Mouse (Mus musculus) CH12.LX (cell line): ENCODE data around the gene Podn. TPM values are rescaled to one million over a fixed set of nuclear protein-coding genes. Genes with fewer than 3 reads are reported as not detected.

Experiments used
- DNase-seq: peaks from one replicate; pipeline ENCODE4 v3.0.0-alpha.2; 2013; ENCODE audit errors: extremely low read depth
- H3K27ac ChIP-seq: 2 replicates; pipeline ENCODE4 v1.5.1; 2012; ENCODE audit warnings: low read depth, mild to moderate bottlenecking, control low read depth, moderate library complexity; ENCODE audit not compliant: insufficient read depth
- H3K27me3 ChIP-seq: replicated peaks from 2 replicates; pipeline ENCODE3; 2012; ENCODE audit warnings: inconsistent platforms
- H3K36me3 ChIP-seq, 2 experiments: replicated peaks in 1 of 2; 2 replicates each; pipeline versions ENCODE3 to v1.6.1; 2012; ENCODE audit warnings: inconsistent platforms in 1 of 2, low read length in 1 of 2, mild to moderate bottlenecking in 1 of 2, mixed read lengths in 1 of 2, moderate library complexity in 1 of 2; ENCODE audit not compliant: control insufficient read depth in 1 of 2, insufficient read depth in 1 of 2
- H3K4me1 ChIP-seq, 2 experiments: 2 replicates each; pipeline ENCODE4 v1.6.1; 2012; ENCODE audit warnings: inconsistent platforms in 1 of 2, moderate library complexity in 1 of 2; ENCODE audit not compliant: insufficient read depth in 2 of 2, control insufficient read depth in 1 of 2
- H3K4me2 ChIP-seq: 2 replicates; pipeline ENCODE4 v1.6.1; 2012; ENCODE audit warnings: low read depth, mild to moderate bottlenecking, control low read depth; ENCODE audit not compliant: poor library complexity, insufficient read depth, severe bottlenecking
- H3K4me3 ChIP-seq, 3 experiments: fragments of 150-350 bp in 1 of 3; sonication (generic) in 1 of 3; replicated peaks in 1 of 3; 2 replicates each; pipeline versions ENCODE3 to v1.5.1; 2011 to 2012; ENCODE audit warnings: low read depth in 2 of 3, low read length in 2 of 3, mild to moderate bottlenecking in 2 of 3, moderate library complexity in 2 of 3, control low read depth in 1 of 3, improper control_type of control experiment in 1 of 3, inconsistent platforms in 1 of 3, mixed read lengths in 1 of 3; ENCODE audit not compliant: poor library complexity in 1 of 3
- H3K79me2 ChIP-seq: replicated peaks from 2 replicates; pipeline ENCODE4 v1.6.1; 2012; ENCODE audit warnings: mild to moderate bottlenecking, moderate library complexity; ENCODE audit not compliant: control insufficient read depth, poor library complexity, insufficient read depth, severe bottlenecking; ENCODE audit errors: extremely low read depth
- H3K9ac ChIP-seq: 2 replicates; pipeline ENCODE4 v1.6.1; 2012; ENCODE audit warnings: low read depth, mild to moderate bottlenecking, control low read depth, moderate library complexity; ENCODE audit not compliant: insufficient read depth
- H3K9me3 ChIP-seq: replicated peaks from 2 replicates; pipeline ENCODE3; 2012; ENCODE audit warnings: low read length, inconsistent platforms, mixed read lengths
- ELF1 ChIP-seq: IDR thresholded peaks from 2 replicates; pipeline ENCODE4 v1.6.1; 2014; ENCODE audit warnings: low read depth, mild to moderate bottlenecking, inconsistent platforms, low read length, improper control_type of control experiment
- EP300 ChIP-seq: IDR thresholded peaks from 2 replicates; pipeline ENCODE4 v1.6.1; 2011; ENCODE audit warnings: low read length, improper control_type of control experiment
- GABPA ChIP-seq: IDR thresholded peaks from 2 replicates; pipeline ENCODE4 v1.6.1; 2012; ENCODE audit warnings: low read depth, low read length, improper control_type of control experiment, inconsistent platforms; ENCODE audit not compliant: insufficient replicate concordance
- MEF2A ChIP-seq: IDR thresholded peaks from 2 replicates; pipeline ENCODE4 v1.6.1; 2014; ENCODE audit warnings: low read depth, mild to moderate bottlenecking, inconsistent platforms, low read length, improper control_type of control experiment, borderline replicate concordance
- MXI1 ChIP-seq: IDR thresholded peaks from 2 replicates; pipeline ENCODE4 v1.6.1; 2011; ENCODE audit warnings: mild to moderate bottlenecking, low read depth, low read length, improper control_type of control experiment
- PAX5 ChIP-seq: IDR thresholded peaks from 2 replicates; pipeline ENCODE4 v1.6.1; 2012; ENCODE audit warnings: low read length, inconsistent platforms, mixed read lengths
- POLR2A ChIP-seq: IDR thresholded peaks from 2 replicates; pipeline ENCODE4 v1.6.1; 2011; ENCODE audit warnings: low read depth, mild to moderate bottlenecking, improper control_type of control experiment, low read length
- POLR2AphosphoS2 ChIP-seq: IDR thresholded peaks from 2 replicates; pipeline ENCODE4 v1.6.1; 2011; ENCODE audit warnings: low read depth, low read length, improper control_type of control experiment
- SMC3 ChIP-seq: IDR thresholded peaks from 2 replicates; pipeline ENCODE4 v1.6.1; 2011; ENCODE audit warnings: low read depth, low read length, improper control_type of control experiment
- UBTF ChIP-seq: IDR thresholded peaks from 2 replicates; pipeline ENCODE4 v1.6.1; 2012; ENCODE audit warnings: low read depth, mild to moderate bottlenecking, inconsistent platforms, low read length, improper control_type of control experiment, moderate library complexity
- USF2 ChIP-seq: conservative IDR thresholded peaks from 2 replicates; pipeline ENCODE4 v1.6.1; 2011; ENCODE audit warnings: low read depth, low read length, improper control_type of control experiment
- ZMIZ1 ChIP-seq: IDR thresholded peaks from 2 replicates; pipeline ENCODE4 v1.6.1; 2012; ENCODE audit warnings: low read depth, mild to moderate bottlenecking, inconsistent platforms, low read length, improper control_type of control experiment
- dilution Hi-C: fragments of 300-500 bp; cut with MboI; formaldehyde crosslinking; loops from 2 replicates; pipeline ENCODE4 v1.14.3; 2020; ENCODE audit warnings: low sequenced_read_pairs; ENCODE audit not compliant: extremely low pct_unique_long_range_greater_than_20kb, extremely low pct_ligation_motif_present
- in situ Hi-C: fragments of 300-500 bp; cut with MboI; formaldehyde crosslinking; loops from 3 replicates; pipeline ENCODE4 v1.14.3; 2019; ENCODE audit warnings: low sequenced_read_pairs, low pct_ligation_motif_present, low pct_unique_long_range_greater_than_20kb, mixed read lengths
- polyA plus RNA-seq: library from polyadenylated mRNA; unstranded; fragments of >175 nt; gene quantifications from 2 replicates; pipeline ENCODE4 v1.2.1, GENCODE M21; 2012; ENCODE audit warnings: low read depth; ENCODE audit not compliant: insufficient read length
- total RNA-seq, 2 experiments: library from RNA; depleted of rRNA; stranded (reverse); fragments of 300-350 nt in 1 of 2; fragments of >200 nt in 1 of 2; gene quantifications; 2 replicates each; pipeline ENCODE4 v1.2.3; 2012 to 2014

Gene Podn
- total and polyA plus RNA-seq, 3 experiments: 0.04 TPM; not detected in 2

- Histone ChIP-seq H3K4me1 (peaks cover 0 to 8% of the 10 kb centered on the region in 2 experiments; a peak in 2 of 4 replicates), H3K27ac (no peak overlapping the region), H3K36me3 (no peaks in the 10 kb centered on the region), H3K4me2 (no peak overlapping the region), H3K9me3 (no peaks in the 10 kb centered on the region), H3K79me2 (no peaks in the 10 kb centered on the region), H3K4me3 (no peak overlapping the region), H3K27me3 (peaks cover 48% of the 10 kb centered on the region), H3K9ac (no peak overlapping the region)
- dilution Hi-C loops (no loop called here), in situ Hi-C loops (no loop called here)
- no peak for DNase-seq
- TF ChIP-seq MXI1: no peak
Observed at GRCm38 (mm10) chr4:107979530-107979929, 116.7 kb downstream of the Podn start.

GRCm38 (mm10) chr4:107977593-107977992 is 118.7 kb downstream of the Podn start:
- Histone ChIP-seq H3K4me1 (peaks cover 0 to 8% of the 10 kb centered on the region in 2 experiments; a peak in 2 of 4 replicates), H3K9me3 (no peaks in the 10 kb centered on the region), H3K79me2 (no peaks in the 10 kb centered on the region), H3K4me3 (no peak overlapping the region), H3K27me3 (peaks cover 49% of the 10 kb centered on the region), H3K36me3 (no peaks in the 10 kb centered on the region), H3K9ac (no peak overlapping the region), H3K4me2 (no peak overlapping the region), H3K27ac (no peak overlapping the region)
- no peak for DNase-seq
- TF ChIP-seq EP300 (no peak), MEF2A (no peak), POLR2AphosphoS2 (no peak), POLR2A (no peak), ELF1 (no peak), ZMIZ1 (no peak), UBTF (no peak), PAX5 (no peak), GABPA (no peak)
- dilution Hi-C loops (no loop called here), in situ Hi-C loops (no loop called here)

DNA sequence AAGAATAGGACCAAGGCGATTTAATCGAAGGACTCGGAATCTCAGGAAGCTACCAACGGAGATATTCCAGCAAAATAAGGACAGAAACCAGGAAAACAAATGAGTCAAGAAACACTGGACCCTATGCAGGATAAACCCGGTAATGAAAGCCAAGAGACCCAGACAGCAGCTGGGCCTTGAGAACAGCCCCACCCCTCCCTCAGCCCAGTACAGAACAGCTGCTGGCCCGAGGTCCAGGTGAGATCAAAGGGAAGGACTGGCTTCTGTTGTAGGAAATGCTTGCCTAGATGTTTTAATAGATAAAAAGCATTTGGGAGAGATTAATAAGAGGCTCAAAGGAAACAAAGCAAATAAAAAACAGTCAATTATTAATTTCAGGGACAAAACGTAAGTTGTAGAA is 121.2 kb downstream of the Podn start:
- H3K4me2 ChIP-seq: no peak overlapping the region
- peaks cover 0 to 6% of the 10 kb centered on the region in 2 experiments; a peak in 2 of 4 replicates for H3K4me1 ChIP-seq
- no peaks in the 10 kb centered on the region for H3K36me3 ChIP-seq
- no peak overlapping the region for H3K27ac ChIP-seq
- TF ChIP-seq EP300: no peak
- TF ChIP-seq SMC3: no peak
- no peak for TF ChIP-seq USF2
- dilution Hi-C loops: no loop called here
- no peaks in the 10 kb centered on the region for H3K79me2 ChIP-seq
- in situ Hi-C loops: no loop called here
- H3K27me3 ChIP-seq: peaks cover 39% of the 10 kb centered on the region
- no peaks in the 10 kb centered on the region for H3K9me3 ChIP-seq
- no peak for DNase-seq
- no peak overlapping the region for H3K9ac ChIP-seq
- H3K4me3 ChIP-seq: no peak overlapping the region
